Mouse (Mus musculus) stomach, postnatal 0 days (tissue): Measurements from ENCODE around the gene Scel. TPM values are rescaled to one million over a fixed set of nuclear protein-coding genes. Genes with fewer than 3 reads are reported as not detected.

Source experiments
- ATAC-seq: fragments of 200-750 bp; cut with Nextera tagmentation; 2 replicates; pipeline ENCODE4 v1.8.0; 2017; ENCODE audit not compliant: low FRiP score, low TSS enrichment
- DNase-seq: peaks from one replicate; pipeline ENCODE4 v3.0.0-alpha.2; 2016; ENCODE audit warnings: low spot score
- H3K27ac ChIP-seq: fragments of 300-500 bp; sonication (generic); replicated peaks from 2 replicates; pipeline ENCODE4 v1.5.1; 2014; ENCODE audit warnings: mild to moderate bottlenecking, control low read depth
- H3K27me3 ChIP-seq: fragments of 300-500 bp; sonication (generic); 2 replicates; pipeline ENCODE4 v1.6.1; 2014; ENCODE audit warnings: low read length; ENCODE audit not compliant: control insufficient read depth, insufficient read depth
- H3K36me3 ChIP-seq: fragments of 300-500 bp; sonication (generic); 2 replicates; pipeline ENCODE4 v1.6.1; 2014; ENCODE audit warnings: low read length, mixed read lengths; ENCODE audit not compliant: control insufficient read depth, insufficient read depth
- H3K4me1 ChIP-seq: fragments of 300-500 bp; sonication (generic); replicated peaks from 2 replicates; pipeline ENCODE4 v1.6.1; 2014; ENCODE audit warnings: antibody characterized with exemption; ENCODE audit not compliant: control insufficient read depth, insufficient read depth
- H3K4me2 ChIP-seq: fragments of 300-500 bp; sonication (generic); replicated peaks from 2 replicates; pipeline ENCODE4 v1.6.1; 2014; ENCODE audit warnings: low read depth, mild to moderate bottlenecking, control low read depth, moderate library complexity
- H3K4me3 ChIP-seq: fragments of 300-500 bp; sonication (generic); 2 replicates; pipeline ENCODE4 v1.5.1; 2014; ENCODE audit warnings: low read depth, low read length, control low read depth
- H3K9ac ChIP-seq: fragments of 300-500 bp; sonication (generic); 2 replicates; pipeline ENCODE4 v1.6.1; 2014; ENCODE audit warnings: mild to moderate bottlenecking, low read length, control low read depth, mixed read lengths
- H3K9me3 ChIP-seq: fragments of 300-500 bp; sonication (generic); 2 replicates; pipeline ENCODE4 v1.6.1; 2016; ENCODE audit warnings: low read length; ENCODE audit not compliant: control insufficient read depth
- CTCF ChIP-seq: IDR thresholded peaks from 2 replicates; pipeline ENCODE4 v1.5.1; 2016; ENCODE audit warnings: antibody characterized with exemption, low read depth, mild to moderate bottlenecking, moderate library complexity
- EP300 ChIP-seq: optimal IDR thresholded peaks from 2 replicates; pipeline ENCODE3; 2016; ENCODE audit warnings: antibody characterized with exemption
- WGBS: fragments of 180-500 bp; shearing (Covaris S2); extraction: QIAGEN DNeasy Blood & Tissue Kit; methylation state at CpG from one replicate; pipeline ENCODE4 v1.1.7; 2014; 5-methylcytosine and 5-hydroxymethylcytosine counted together
- polyA plus RNA-seq: library from polyadenylated mRNA; unstranded; fragments of >200 nt; fragmentation: Nextera tagmentation; extraction: Ambion mirVana; gene quantifications from 2 replicates; pipeline ENCODE4 v1.2.1, GENCODE M21; 2015

Scel gene
- polyA plus RNA-seq, 1 experiment from 2014 or later = 43.0 TPM

GRCm38 (mm10) chr14:103537355-103538056, 24.4 kb downstream of the Scel start:
- Histone ChIP-seq H3K4me2 (no peak overlapping the region), H3K9me3 (no peaks in the 10 kb centered on the region), H3K4me3 (no peak overlapping the region), H3K9ac (no peak overlapping the region), H3K27ac (no peak overlapping the region), H3K36me3 (no peaks in the 10 kb centered on the region), H3K4me1 (no peaks in the 10 kb centered on the region), H3K27me3 (no peaks in the 10 kb centered on the region)
- peak; percentile 31 for DNase-seq
- ATAC-seq = no peak
- 9% methylated on average over 13 of the region's 13 CpGs for WGBS
- TF ChIP-seq CTCF (peak; percentile 77), EP300 (no peak)

- 57% methylated on average over 4 of the region's 4 CpGs for WGBS
- Histone ChIP-seq H3K4me3 (no peak overlapping the region), H3K27ac (no peak overlapping the region), H3K4me2 (no peak overlapping the region), H3K27me3 (no peaks in the 10 kb centered on the region), H3K36me3 (no peaks in the 10 kb centered on the region), H3K9ac (no peak overlapping the region), H3K4me1 (no peaks in the 10 kb centered on the region), H3K9me3 (no peaks in the 10 kb centered on the region)
- no peak for DNase-seq
- ATAC-seq = no peak
- TF ChIP-seq CTCF = peak; percentile 24; the same call in 1 of the 2 replicates
- TF ChIP-seq EP300 = no peak
Observed at GRCm38 (mm10) chr14:103539796-103540195, 26.7 kb downstream of the Scel start.

- Histone ChIP-seq H3K4me1 (no peaks in the 10 kb centered on the region), H3K36me3 (no peaks in the 10 kb centered on the region), H3K9ac (no peak overlapping the region), H3K9me3 (no peaks in the 10 kb centered on the region), H3K27me3 (no peaks in the 10 kb centered on the region), H3K4me3 (no peak overlapping the region), H3K4me2 (no peak overlapping the region), H3K27ac (no peak overlapping the region)
- no peak for TF ChIP-seq EP300
- TF ChIP-seq CTCF = no peak
- 60% methylated on average over 5 of the region's 5 CpGs for whole genome bisulfite sequencing
- ATAC-seq (no peak), DNase-seq (no peak)
Observed at GRCm38 (mm10) chr14:103541679-103542078, 28.5 kb downstream of the Scel start.

GRCm38 (mm10) chr14:103543304-103544079, 30.4 kb downstream of the Scel start:
- no peak overlapping the region for H3K4me3 ChIP-seq
- DNase-seq = no peak
- no peak for ATAC-seq
- no peaks in the 10 kb centered on the region for H3K9me3 ChIP-seq
- no peaks in the 10 kb centered on the region for H3K4me1 ChIP-seq
- no peaks in the 10 kb centered on the region for H3K36me3 ChIP-seq
- H3K27me3 ChIP-seq = no peaks in the 10 kb centered on the region
- H3K4me2 ChIP-seq = no peak overlapping the region
- 55% methylated on average over 4 of the region's 4 CpGs for WGBS
- TF ChIP-seq EP300 (no peak), CTCF (no peak)
- no peak overlapping the region for H3K9ac ChIP-seq
- H3K27ac ChIP-seq = no peak overlapping the region

- H3K27me3 ChIP-seq = no peaks in the 10 kb centered on the region
- WGBS = 47% methylated on average over 8 of the region's 8 CpGs
- no peaks in the 10 kb centered on the region for H3K9me3 ChIP-seq
- H3K4me1 ChIP-seq = no peaks in the 10 kb centered on the region
- no peak overlapping the region for H3K27ac ChIP-seq
- H3K4me2 ChIP-seq = no peak overlapping the region
- H3K36me3 ChIP-seq = no peaks in the 10 kb centered on the region
- TF ChIP-seq CTCF (no peak), EP300 (no peak)
- DNase-seq (no peak), ATAC-seq (no peak)
- no peak overlapping the region for H3K9ac ChIP-seq
- no peak overlapping the region for H3K4me3 ChIP-seq
Observed at GRCm38 (mm10) chr14:103545734-103546133, 32.6 kb downstream of the Scel start.

- Histone ChIP-seq H3K4me2 (no peak overlapping the region), H3K27me3 (no peaks in the 10 kb centered on the region)
- WGBS = 81% methylated on average over 12 of the region's 12 CpGs
Observed at GRCm38 (mm10) chr14:103546246-103546645, 33.1 kb downstream of the Scel start.

More at GRCm38 (mm10) chr14:103546246-103546645, 33.1 kb downstream of the Scel start:
- no peaks in the 10 kb centered on the region for H3K4me1 ChIP-seq
- no peak overlapping the region for H3K27ac ChIP-seq
- no peaks in the 10 kb centered on the region for H3K9me3 ChIP-seq
- TF ChIP-seq CTCF = no peak
- TF ChIP-seq EP300 = no peak
- no peak overlapping the region for H3K4me3 ChIP-seq
- no peak overlapping the region for H3K9ac ChIP-seq
- DNase-seq (no peak), ATAC-seq (no peak)
- H3K36me3 ChIP-seq = no peaks in the 10 kb centered on the region
